Mouse (Mus musculus) bone marrow, adult 2 months (tissue): ENCODE results near the gene Clip3.

ENCODE experiments used
- CTCF ChIP-seq: fragments of 200-500 bp; IDR thresholded peaks from 2 replicates; pipeline ENCODE4 v1.5.1; 2011; ENCODE audit warnings: low read length, control low read depth; ENCODE audit not compliant: control insufficient read depth, insufficient read depth
- POLR2A ChIP-seq: fragments of 200-500 bp; IDR thresholded peaks from 2 replicates; pipeline ENCODE4 v1.6.1; 2011; ENCODE audit warnings: low read depth, mild to moderate bottlenecking, control low read depth, low read length, borderline replicate concordance; ENCODE audit not compliant: control insufficient read depth

DNA sequence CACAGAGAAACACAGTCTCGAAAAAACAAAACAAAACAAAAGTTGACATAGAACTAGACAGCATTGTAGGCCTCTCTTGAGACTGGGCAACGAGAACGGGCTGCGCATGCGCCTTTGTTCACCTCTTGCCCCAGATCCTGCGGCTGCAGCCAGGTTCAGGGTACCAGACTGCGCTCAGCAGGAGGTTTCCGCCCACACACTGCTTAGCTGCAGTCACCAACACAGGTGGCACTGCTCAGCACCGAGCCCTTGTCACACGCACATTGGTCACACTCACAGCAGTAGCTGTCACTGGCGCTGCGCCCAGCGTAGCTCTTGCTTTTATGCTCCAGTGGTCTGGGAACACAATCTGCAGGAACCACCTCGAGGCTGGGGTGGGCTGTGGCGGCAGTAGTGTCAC is 35.6 kb downstream of the Clip3 start:
- TF ChIP-seq CTCF (no peak), POLR2A (no peak)
